In the genomic region with DNA sequence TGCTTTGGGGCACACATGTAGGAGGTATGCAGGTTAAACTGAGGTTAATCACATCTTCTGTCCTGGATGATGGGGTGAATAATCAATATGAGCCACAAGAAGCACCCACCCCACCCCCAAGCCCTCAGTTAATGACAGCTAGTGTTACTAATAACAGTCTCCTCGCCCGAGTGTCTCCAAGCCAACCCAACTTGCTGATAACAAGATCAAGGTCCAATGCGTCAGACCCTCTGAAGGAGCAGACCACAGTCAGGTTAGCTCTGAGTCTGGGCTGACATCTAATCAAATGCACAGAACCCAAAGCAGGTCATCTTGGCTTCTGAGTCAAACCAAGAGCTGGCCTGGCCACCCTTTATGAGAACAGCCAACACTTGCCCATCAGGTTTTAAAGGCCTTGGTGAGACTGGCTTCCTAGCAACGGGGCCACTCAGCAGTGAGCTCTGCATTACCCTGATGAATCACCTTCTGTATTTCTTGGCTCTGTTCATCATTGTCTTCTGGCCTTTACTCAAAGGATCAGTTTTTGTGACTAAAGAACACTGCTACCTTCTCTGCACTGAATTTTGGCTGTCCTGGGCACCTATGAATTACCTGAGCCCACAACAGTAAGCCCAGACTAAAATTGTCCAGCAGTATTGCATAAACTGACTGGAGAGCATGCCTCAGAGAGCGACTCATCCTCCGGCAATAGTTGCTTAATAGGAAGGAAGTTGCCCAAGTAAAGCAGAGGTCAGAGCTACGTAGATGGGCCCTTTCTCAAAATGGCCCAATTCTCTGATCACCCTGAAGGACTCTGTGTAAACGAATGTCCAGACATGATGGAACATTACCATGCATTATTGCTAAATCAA, we compare ENCODE assay signal across 17 mouse cellular contexts. TPM values are rescaled to one million over a fixed set of nuclear protein-coding genes. Genes with fewer than 3 reads are reported as not detected.
DNase-seq lines count a peak whose midpoint lies in the region; ATAC-seq and TF ChIP-seq lines count a peak whose summit lies in the region.
"Had no signal": no experiment of that assay in that cellular context is flagged by ENCODE, and none has a peak within 500 bp of the region (broad histone marks: within the 10 kb centered on the region; RNA-seq: fewer than 3 reads in every experiment).

No protein-coding gene starts in this region.

- peaks cover 10% of the 10 kb centered on the region for H3K4me1 ChIP-seq in liver, postnatal 0 days (ENCODE audit: insufficient read depth)

- H3K4me3 ChIP-seq in liver, postnatal 0 days (ENCODE audit: low read depth, low read length) = no peak overlapping the region
- H3K4me3 ChIP-seq: erythroblast, embryonic 14.5 days; gastrocnemius, adult 2 months had no signal

- ATAC-seq in liver, postnatal 0 days = peak; percentile 82
- ATAC-seq in erythroblast, adult 5-6 weeks (replicated peaks; ENCODE audit: low FRiP score, poor library complexity, severe bottlenecking) = no peak

- peak; percentile 77 for TF ChIP-seq EP300 in liver, postnatal 0 days (IDR thresholded peaks at IDR 0.05; ENCODE audit: low read depth)

- intact Hi-C loops in heart, postnatal 14 days (cut with DNase I) = no loop called here

- DNase-seq in 3134 (ENCODE audit: extremely low read depth, insufficient read length, low spot score) = peak; percentile 46
- peak; percentile 56 for DNase-seq in MN1 (ENCODE audit: low spot score)
- DNase-seq in brain, adult 2 months (ENCODE audit: low read depth, low spot score) = peak; percentile 8
- DNase-seq in liver, postnatal 0 days = peak; percentile 40
- DNase-seq in spleen, postnatal 36 days (ENCODE audit: low spot score in 2 of 2) = no peak
- DNase-seq in left cerebral cortex, adult 11 months (ENCODE audit: low spot score) = no peak
- DNase-seq in heart, postnatal 14 days = no peak
- DNase-seq: cerebellum, postnatal 36 days; gastrocnemius, adult 2 months; heart, postnatal 10 days; kidney, adult 8-10 months; layer of hippocampus, adult 9-11 months had no signal

- H3K9ac ChIP-seq in liver, postnatal 0 days (replicated peaks) = no peak overlapping the region

- peak overlapping the region; percentile 71 for H3K27ac ChIP-seq in liver, postnatal 0 days (ENCODE audit: low read depth)
- H3K27ac ChIP-seq: gastrocnemius, adult 2 months had no signal

- WGBS in liver, postnatal 0 days (ENCODE audit: insufficient replicate concordance) = 45% methylated on average over 8 of the region's 8 CpGs

- no peaks in the 10 kb centered on the region for H3K27me3 ChIP-seq in liver, postnatal 0 days (ENCODE audit: insufficient read depth, low read length)

- H3K9me3 ChIP-seq in liver, postnatal 0 days (ENCODE audit: low read length) = no peaks in the 10 kb centered on the region

- peaks cover 3% of the 10 kb centered on the region; the same call in 1 of the 2 replicates for H3K36me3 ChIP-seq in liver, postnatal 0 days (replicated peaks; ENCODE audit: insufficient read depth, low read length)

- TF ChIP-seq CTCF in liver, postnatal 0 days (IDR thresholded peaks at IDR 0.05; ENCODE audit: low read depth) = no peak

- H3K4me2 ChIP-seq in liver, postnatal 0 days (ENCODE audit: low read depth, low read length) = no peak overlapping the region

RNA-seq across cellular contexts. Expression of gene Gm13547, which starts 12.7 kb away (rescaled TPM):
- not detected in 2 replicates for polyA plus RNA-seq in liver, postnatal 0 days (2015; fragmentation: Nextera tagmentation; extraction: Ambion mirVana)
- total RNA-seq in erythroblast, adult 5-6 weeks (2015; ENCODE audit: low replicate concordance) = not detected in 2 replicates
- 1.3 TPM in 1 of 2 replicates, not detected in the other for total RNA-seq in erythroblast, adult 5-6 weeks (2017; ENCODE audit: low replicate concordance)
- total RNA-seq in heart, postnatal 14 days (2021) = not detected
- total RNA-seq: adrenal gland, postnatal 4 days; gastrocnemius, adult 2 months; heart, postnatal 10 days; midbrain, postnatal 0 days had no signal
- polyA plus RNA-seq: erythroblast, embryonic 14.5 days; limb, embryonic 14.5 days; midbrain, postnatal 0 days had no signal

RNA-seq across cellular contexts. Expression of gene Coq4, which starts 15.5 kb away (rescaled TPM):
- polyA plus RNA-seq in liver, postnatal 0 days (2015; fragmentation: Nextera tagmentation; extraction: Ambion mirVana) = 6.1 and 7.2 TPM in 2 replicates
- total RNA-seq in erythroblast, adult 5-6 weeks (2015; ENCODE audit: low replicate concordance) = 2.3 and 9.2 TPM in 2 replicates
- total RNA-seq in erythroblast, adult 5-6 weeks (2017; ENCODE audit: low replicate concordance) = 1.8 and 2.2 TPM in 2 replicates
- total RNA-seq in heart, postnatal 14 days (2021) = 10 to 100 TPM; 17.5 to 18.3 TPM

RNA-seq across cellular contexts. Expression of gene Trub2, which starts 16.5 kb away (rescaled TPM):
- 7.1 and 7.9 TPM in 2 replicates for polyA plus RNA-seq in liver, postnatal 0 days (2015; fragmentation: Nextera tagmentation; extraction: Ambion mirVana)
- 25.1 and 27.7 TPM in 2 replicates for total RNA-seq in erythroblast, adult 5-6 weeks (2015; ENCODE audit: low replicate concordance)
- 29.7 and 31.1 TPM in 2 replicates for total RNA-seq in erythroblast, adult 5-6 weeks (2017; ENCODE audit: low replicate concordance)
- 10 to 100 TPM; 30.5 to 34.1 TPM for total RNA-seq in heart, postnatal 14 days (2021)

RNA-seq across cellular contexts. Expression of gene Gm13420, which starts 20.4 kb away (rescaled TPM):
- 0.13 and 0.19 TPM in 2 replicates for polyA plus RNA-seq in liver, postnatal 0 days (2015; fragmentation: Nextera tagmentation; extraction: Ambion mirVana)
- total RNA-seq in erythroblast, adult 5-6 weeks (2015; ENCODE audit: low replicate concordance) = not detected in 2 replicates
- total RNA-seq in erythroblast, adult 5-6 weeks (2017; ENCODE audit: low replicate concordance) = not detected in 2 replicates
- total RNA-seq in heart, postnatal 14 days (2021) = not detected
- total RNA-seq: gastrocnemius, adult 2 months; heart, postnatal 10 days had no signal
- polyA plus RNA-seq: erythroblast, embryonic 14.5 days had no signal

RNA-seq across cellular contexts. Expression of gene Slc27a4, which starts 30.6 kb away (rescaled TPM):
- polyA plus RNA-seq in liver, postnatal 0 days (2015; fragmentation: Nextera tagmentation; extraction: Ambion mirVana) = 4.6 and 5.1 TPM in 2 replicates
- total RNA-seq in erythroblast, adult 5-6 weeks (2015; ENCODE audit: low replicate concordance) = 1.9 and 4.2 TPM in 2 replicates
- total RNA-seq in erythroblast, adult 5-6 weeks (2017; ENCODE audit: low replicate concordance) = 5.1 and 9.8 TPM in 2 replicates
- 10 to 100 TPM; 20.0 to 21.7 TPM for total RNA-seq in heart, postnatal 14 days (2021)

Comparison
In these comparisons a context has a peak if more than half of its experiments do, and no peak if none do; other contexts are left out.
1. DNase-seq: peak in 3134 (single experiment), MN1 (single experiment), brain, adult 2 months (single experiment) and liver, postnatal 0 days (single experiment); none in spleen, postnatal 36 days (0 of 2), left cerebral cortex, adult 11 months (single experiment) and heart, postnatal 14 days (0 of 2).